In genomic region chr11:50230481-50231304, GRCm38 (mm10) we compare ENCODE assay signal across 7 mouse cellular contexts. TPM values are rescaled to one million over a fixed set of nuclear protein-coding genes. Genes with fewer than 3 reads are reported as not detected.
DNase-seq lines count a peak whose midpoint lies in the region; ATAC-seq and TF ChIP-seq lines count a peak whose summit lies in the region.

No protein-coding gene starts in this region.

- H3K4me1 ChIP-seq in lung, embryonic 14.5 days (ENCODE audit: insufficient read depth): peaks cover 23% of the 10 kb centered on the region
- peaks cover 58% of the 10 kb centered on the region for H3K4me1 ChIP-seq in forebrain, embryonic 10.5 days
- H3K4me1 ChIP-seq in intestine, embryonic 16.5 days (ENCODE audit: control insufficient read depth, insufficient read depth, low read length): peaks cover 48% of the 10 kb centered on the region
- peaks cover 21% of the 10 kb centered on the region for H3K4me1 ChIP-seq in neural tube, embryonic 14.5 days (ENCODE audit: control insufficient read depth, insufficient read depth, low read length)

- 38% methylated on average over 45 of the region's 45 CpGs for WGBS in lung, embryonic 14.5 days
- 23% methylated on average over 45 of the region's 45 CpGs for WGBS in forebrain, embryonic 10.5 days
- 37% methylated on average over 45 of the region's 45 CpGs for WGBS in intestine, embryonic 16.5 days
- WGBS in neural tube, embryonic 14.5 days: 23% methylated on average over 45 of the region's 45 CpGs

- peaks cover 47% of the 10 kb centered on the region for H3K36me3 ChIP-seq in lung, embryonic 14.5 days (ENCODE audit: insufficient read depth)
- H3K36me3 ChIP-seq in forebrain, embryonic 10.5 days (replicated peaks): peaks cover 43% of the 10 kb centered on the region
- H3K36me3 ChIP-seq in intestine, embryonic 16.5 days (ENCODE audit: control insufficient read depth, insufficient read depth, low read length): peaks cover 18% of the 10 kb centered on the region
- H3K36me3 ChIP-seq in neural tube, embryonic 14.5 days (ENCODE audit: control insufficient read depth, insufficient read depth, low read length): peaks cover 39% of the 10 kb centered on the region

- H3K27ac ChIP-seq in lung, embryonic 14.5 days (ENCODE audit: low read depth): no peak overlapping the region
- H3K27ac ChIP-seq in forebrain, embryonic 10.5 days: no peak overlapping the region
- peak overlapping the region; percentile 34; the same call in 1 of the 2 replicates for H3K27ac ChIP-seq in intestine, embryonic 16.5 days (ENCODE audit: low read length)
- no peak overlapping the region for H3K27ac ChIP-seq in neural tube, embryonic 14.5 days (ENCODE audit: low read depth, low read length)

- peak; percentile 28; the same call in 1 of the 2 replicates for ATAC-seq in lung, embryonic 14.5 days (ENCODE audit: insufficient read depth)
- ATAC-seq in intestine, embryonic 16.5 days: peak; percentile 26; the same call in 1 of the 2 replicates
- 0 out of 2 replicates have a peak, but pooled peaks have one; percentile 4 for ATAC-seq in neural tube, embryonic 14.5 days (ENCODE audit: low read depth)

- intact Hi-C loops in gastrocnemius, postnatal 36 days (cut with DNase I): no loop called here

- H3K27me3 ChIP-seq in lung, embryonic 14.5 days (ENCODE audit: insufficient read depth, low read length): no peaks in the 10 kb centered on the region
- H3K27me3 ChIP-seq in forebrain, embryonic 10.5 days (ENCODE audit: poor library complexity, severe bottlenecking): peaks cover 68% of the 10 kb centered on the region
- H3K27me3 ChIP-seq in intestine, embryonic 16.5 days (replicated peaks; ENCODE audit: control insufficient read depth, insufficient read depth, low read length): no peaks in the 10 kb centered on the region
- H3K27me3 ChIP-seq in neural tube, embryonic 14.5 days (ENCODE audit: control insufficient read depth, insufficient read depth, low read length): no peaks in the 10 kb centered on the region

- no peaks in the 10 kb centered on the region for H3K9me3 ChIP-seq in lung, embryonic 14.5 days (ENCODE audit: low read depth, low read length)
- H3K9me3 ChIP-seq in forebrain, embryonic 10.5 days: no peaks in the 10 kb centered on the region
- no peaks in the 10 kb centered on the region for H3K9me3 ChIP-seq in intestine, embryonic 16.5 days (ENCODE audit: control insufficient read depth, low read length)
- H3K9me3 ChIP-seq in neural tube, embryonic 14.5 days (ENCODE audit: control insufficient read depth, low read length): no peaks in the 10 kb centered on the region

- DNase-seq in lung, embryonic 14.5 days: no peak
- no peak for DNase-seq in lung, postnatal 10 days
- DNase-seq in forebrain, embryonic 10.5 days (ENCODE audit: extremely low spot score, low spot score): no peak
- DNase-seq in gastrocnemius, postnatal 36 days: no peak
- DNase-seq in embryo, embryonic 11 days: no peak

- peak overlapping the region; percentile 6; the same call in 1 of the 2 replicates for H3K9ac ChIP-seq in lung, embryonic 14.5 days
- H3K9ac ChIP-seq in intestine, embryonic 16.5 days (ENCODE audit: low read depth, low read length): no peak overlapping the region
- no peak overlapping the region; the same call in 1 of the 2 replicates for H3K9ac ChIP-seq in neural tube, embryonic 14.5 days (replicated peaks; ENCODE audit: low read depth, low read length)

- H3K4me2 ChIP-seq in lung, embryonic 14.5 days: peak overlapping the region; percentile 58
- H3K4me2 ChIP-seq in intestine, embryonic 16.5 days (ENCODE audit: low read depth, low read length): peak overlapping the region; percentile 42
- peak overlapping the region; percentile 6; the same call in 1 of the 2 replicates for H3K4me2 ChIP-seq in neural tube, embryonic 14.5 days (ENCODE audit: low read depth, low read length)

- peak overlapping the region; percentile 22 for H3K4me3 ChIP-seq in lung, embryonic 14.5 days (ENCODE audit: low read depth, low read length)
- peak overlapping the region; percentile 48 for H3K4me3 ChIP-seq in forebrain, embryonic 10.5 days
- peak overlapping the region; percentile 21; the same call in 1 of the 2 replicates for H3K4me3 ChIP-seq in intestine, embryonic 16.5 days (ENCODE audit: low read length)
- no peak overlapping the region; the same call in 1 of the 2 replicates for H3K4me3 ChIP-seq in neural tube, embryonic 14.5 days (ENCODE audit: low read depth, low read length)

- no peak for TF ChIP-seq CTCF in lung, embryonic 14.5 days (IDR thresholded peaks at IDR 0.05; ENCODE audit: low read depth)

RNA-seq across cellular contexts. Expression of gene Ltc4s, which starts 7.7 kb away (rescaled TPM):
- 2.1 and 3.2 TPM in 2 replicates for polyA plus RNA-seq in lung, embryonic 14.5 days (2014; fragmentation: Nextera tagmentation; extraction: Ambion mirVana)
- 0.79 and 1.1 TPM in 2 replicates for polyA plus RNA-seq in forebrain, embryonic 10.5 days (2016; fragmentation: Nextera tagmentation; extraction: Ambion mirVana)
- 4.3 and 5.1 TPM in 2 replicates for polyA plus RNA-seq in intestine, embryonic 16.5 days (2015; fragmentation: Nextera tagmentation; extraction: Ambion mirVana)
- polyA plus RNA-seq in neural tube, embryonic 14.5 days (2014; fragmentation: Nextera tagmentation; extraction: Ambion mirVana): 1.3 and 3.3 TPM in 2 replicates
- 1 to 10 TPM; 1.4 to 1.9 TPM for total RNA-seq in gastrocnemius, postnatal 36 days (2021)

RNA-seq across cellular contexts. Expression of gene Mgat4b, which starts 20.0 kb away (rescaled TPM):
- 32.8 and 44.2 TPM in 2 replicates for polyA plus RNA-seq in lung, embryonic 14.5 days (2014; fragmentation: Nextera tagmentation; extraction: Ambion mirVana)
- polyA plus RNA-seq in forebrain, embryonic 10.5 days (2016; fragmentation: Nextera tagmentation; extraction: Ambion mirVana): 10.8 and 13.2 TPM in 2 replicates
- polyA plus RNA-seq in intestine, embryonic 16.5 days (2015; fragmentation: Nextera tagmentation; extraction: Ambion mirVana): 7.6 and 8.2 TPM in 2 replicates
- polyA plus RNA-seq in neural tube, embryonic 14.5 days (2014; fragmentation: Nextera tagmentation; extraction: Ambion mirVana): 52.0 and 53.6 TPM in 2 replicates
- total RNA-seq in gastrocnemius, postnatal 36 days (2021): 10 to 100 TPM; 35.7 to 35.8 TPM

RNA-seq across cellular contexts. Expression of gene Sqstm1, which starts 20.1 kb away (rescaled TPM):
- 205 and 209 TPM in 2 replicates for polyA plus RNA-seq in lung, embryonic 14.5 days (2014; fragmentation: Nextera tagmentation; extraction: Ambion mirVana)
- polyA plus RNA-seq in forebrain, embryonic 10.5 days (2016; fragmentation: Nextera tagmentation; extraction: Ambion mirVana): 117 and 122 TPM in 2 replicates
- polyA plus RNA-seq in intestine, embryonic 16.5 days (2015; fragmentation: Nextera tagmentation; extraction: Ambion mirVana): 193 and 196 TPM in 2 replicates
- 377 and 383 TPM in 2 replicates for polyA plus RNA-seq in neural tube, embryonic 14.5 days (2014; fragmentation: Nextera tagmentation; extraction: Ambion mirVana)
- total RNA-seq in gastrocnemius, postnatal 36 days (2021): 100 to 1,000 TPM; 421 to 471 TPM

RNA-seq across cellular contexts. Expression of gene Mrnip, which starts 56.4 kb away (rescaled TPM):
- polyA plus RNA-seq in lung, embryonic 14.5 days (2014; fragmentation: Nextera tagmentation; extraction: Ambion mirVana): 18.4 and 20.3 TPM in 2 replicates
- polyA plus RNA-seq in forebrain, embryonic 10.5 days (2016; fragmentation: Nextera tagmentation; extraction: Ambion mirVana): 22.8 and 25.9 TPM in 2 replicates
- polyA plus RNA-seq in intestine, embryonic 16.5 days (2015; fragmentation: Nextera tagmentation; extraction: Ambion mirVana): 10.3 and 12.4 TPM in 2 replicates
- 38.1 and 48.3 TPM in 2 replicates for polyA plus RNA-seq in neural tube, embryonic 14.5 days (2014; fragmentation: Nextera tagmentation; extraction: Ambion mirVana)
- 1 to 10 TPM; 2.4 to 2.6 TPM for total RNA-seq in gastrocnemius, postnatal 36 days (2021)

Comparison
In these comparisons a context has a peak if more than half of its experiments do, and no peak if none do; other contexts are left out.
1. H3K4me2 ChIP-seq: peak in every context shown above with its lines; median percentile 58 in lung, embryonic 14.5 days; 42 in intestine, embryonic 16.5 days; 6 in neural tube, embryonic 14.5 days.